ENCODE assay signal across 8 mouse cellular contexts in the genomic region with DNA sequence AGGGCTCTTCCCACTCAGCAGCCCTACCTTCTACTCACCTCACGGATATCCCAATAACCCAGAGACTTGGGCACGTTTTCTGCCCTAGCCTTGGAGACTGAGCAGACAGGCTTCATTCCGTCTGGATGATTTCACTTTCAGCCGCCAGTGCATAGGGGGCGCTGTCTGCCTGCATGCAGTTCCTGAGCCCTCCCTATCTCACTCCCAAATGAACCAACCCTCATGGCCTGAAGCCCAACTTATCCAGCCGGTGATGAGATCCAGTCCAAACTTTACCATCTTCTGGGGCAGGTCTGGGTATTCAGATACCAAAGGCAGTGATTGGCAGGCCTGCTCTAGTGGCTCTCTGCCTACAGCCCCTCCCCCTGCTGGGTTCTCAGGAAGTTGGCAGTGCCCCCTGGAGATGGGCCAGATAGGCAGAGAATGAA. TPM values are rescaled to one million over a fixed set of nuclear protein-coding genes. Genes with fewer than 3 reads are reported as not detected.
DNase-seq lines count a peak whose midpoint lies in the region; ATAC-seq and TF ChIP-seq lines count a peak whose summit lies in the region.

No protein-coding gene starts in this region.

- H3K27me3 ChIP-seq in C2C12 (ENCODE audit: control insufficient read depth, insufficient read depth, insufficient read length), result peaks cover 22% of the 10 kb centered on the region
- no peaks in the 10 kb centered on the region for H3K27me3 ChIP-seq in heart, embryonic 14.5 days (ENCODE audit: control insufficient read depth, insufficient read depth, low read length)

- no peak overlapping the region for H3K27ac ChIP-seq in heart, embryonic 14.5 days (replicated peaks in 1 of 2; ENCODE audit: control insufficient read depth in 1 of 2, insufficient read depth in 1 of 2, low read depth in 2 of 2, low read length in 2 of 2)

- no peaks in the 10 kb centered on the region for H3K79me2 ChIP-seq in C2C12 (ENCODE audit: control insufficient read depth, insufficient read depth)

- no peaks in the 10 kb centered on the region for H3K79me3 ChIP-seq in C2C12 (ENCODE audit: low read depth)

- H3K9me3 ChIP-seq in heart, embryonic 14.5 days (ENCODE audit: control insufficient read depth, low read length), result no peaks in the 10 kb centered on the region

- TF ChIP-seq CTCF in C2C12 (IDR thresholded peaks at IDR 0.05; ENCODE audit: control insufficient read depth, insufficient read depth, insufficient read length), result peak; percentile 36

- peak; percentile 80 to 82 for DNase-seq in adrenal gland, adult 18-20 months (ENCODE audit: low spot score in 2 of 2)
- peak; percentile 47 for DNase-seq in embryo, embryonic 11 days
- peak; percentile 82 for DNase-seq in kidney, postnatal 10 days
- peak; percentile 84 to 89 for DNase-seq in lung, adult 18-20 months
- peak; percentile 61 for DNase-seq in urinary bladder, adult 2 months (ENCODE audit: low spot score)

- ATAC-seq in heart, embryonic 14.5 days (ENCODE audit: insufficient number of reproducible peaks, insufficient read depth, low FRiP score, low read depth), result peak; percentile 44; the same call in 1 of the 2 replicates
- ATAC-seq in neutrophil, adult 5-6 weeks (ENCODE audit: extremely low read depth, insufficient number of reproducible peaks, low FRiP score, poor library complexity, severe bottlenecking), result 0 out of 2 replicates have a peak, but pooled peaks have one; percentile 37

- WGBS in heart, embryonic 14.5 days, result 12% methylated on average over 6 of the region's 6 CpGs

- H3ac ChIP-seq in C2C12 (ENCODE audit: control insufficient read depth, insufficient read length, low read depth), result no peak overlapping the region

- no peaks in the 10 kb centered on the region for H3K36me3 ChIP-seq in C2C12 (ENCODE audit: control insufficient read depth, insufficient read depth)
- no peaks in the 10 kb centered on the region for H3K36me3 ChIP-seq in heart, embryonic 14.5 days (ENCODE audit: control insufficient read depth, insufficient read depth, low read length)

- no peak overlapping the region for H3K9ac ChIP-seq in heart, embryonic 14.5 days (ENCODE audit: low read length)

- H3K4me2 ChIP-seq in heart, embryonic 14.5 days (ENCODE audit: low read length), result no peak overlapping the region

- peaks cover 5 to 6% of the 10 kb centered on the region in 2 experiments; a peak in 2 of 4 replicates for H3K4me1 ChIP-seq in heart, embryonic 14.5 days (ENCODE audit: control insufficient read depth in 2 of 2, insufficient read depth in 2 of 2, low read length in 2 of 2)

- H3K4me3 ChIP-seq in C2C12 (ENCODE audit: insufficient read depth, poor library complexity, severe bottlenecking), result no peak overlapping the region
- H3K4me3 ChIP-seq in heart, embryonic 14.5 days (ENCODE audit: control insufficient read depth in 1 of 2, insufficient read depth in 1 of 2, low read depth in 1 of 2, low read length in 2 of 2), result no peak overlapping the region

TF ChIP-seq in C2C12, 6 proteins besides CTCF, POLR2A, EP300 and RAD21:
- TF ChIP-seq MYOD1 (IDR thresholded peaks at IDR 0.05; ENCODE audit: control insufficient read depth, insufficient read length, low read depth) (no peak), CEBPB (IDR thresholded peaks at IDR 0.05; ENCODE audit: low read depth) (no peak), MAX (IDR thresholded peaks at IDR 0.05) (no peak), MYOG (IDR thresholded peaks at IDR 0.05; ENCODE audit: control insufficient read depth, extremely low read depth, insufficient read length) (no peak), FOSL1 (IDR thresholded peaks at IDR 0.05; ENCODE audit: insufficient read depth, low read length, poor library complexity, severe bottlenecking) (no peak), USF1 (IDR thresholded peaks at IDR 0.05; ENCODE audit: low read depth) (no peak)

RNA-seq across cellular contexts. Expression of a gene that starts 9.8 kb away (rescaled TPM):
- polyA plus RNA-seq in C2C12 (2012; fragmentation: generic; extraction: Trizol), result not detected
- total RNA-seq in adrenal gland, adult 18-20 months (2021), result 1 to 10 TPM; 6.1 to 8.0 TPM
- 11.3 and 11.9 TPM in 2 replicates for polyA plus RNA-seq in heart, embryonic 14.5 days (2014; fragmentation: Nextera tagmentation; extraction: Ambion mirVana)
- total RNA-seq in neutrophil, adult 5-6 weeks (2017), result not detected in 2 replicates
- 2.1 and 2.3 TPM in 2 replicates for polyA plus RNA-seq in urinary bladder, adult 2 months (2012; rRNA removed)

RNA-seq across cellular contexts. Expression of a gene that starts 15.7 kb away (rescaled TPM):
- polyA plus RNA-seq in C2C12 (2012; fragmentation: generic; extraction: Trizol), result not detected
- total RNA-seq in adrenal gland, adult 18-20 months (2021), result under 1 TPM in 1 of 2 experiments, not detected in 1; 0.33 TPM
- polyA plus RNA-seq in heart, embryonic 14.5 days (2014; fragmentation: Nextera tagmentation; extraction: Ambion mirVana), result not detected in 2 replicates
- total RNA-seq in neutrophil, adult 5-6 weeks (2017), result not detected in 2 replicates
- polyA plus RNA-seq in urinary bladder, adult 2 months (2012; rRNA removed), result 0.45 and 0.75 TPM in 2 replicates

RNA-seq across cellular contexts. Expression of a gene that starts 21.7 kb away (rescaled TPM):
- polyA plus RNA-seq in C2C12 (2012; fragmentation: generic; extraction: Trizol), result 0.21 TPM
- total RNA-seq in adrenal gland, adult 18-20 months (2021), result 100 to 1,000 TPM; 143 to 179 TPM
- 20.1 and 22.2 TPM in 2 replicates for polyA plus RNA-seq in heart, embryonic 14.5 days (2014; fragmentation: Nextera tagmentation; extraction: Ambion mirVana)
- total RNA-seq in neutrophil, adult 5-6 weeks (2017), result not detected in 2 replicates
- polyA plus RNA-seq in urinary bladder, adult 2 months (2012; rRNA removed), result 2.7 and 5.1 TPM in 2 replicates

RNA-seq across cellular contexts. Expression of a gene that starts 32.9 kb away (rescaled TPM):
- polyA plus RNA-seq in C2C12 (2012; fragmentation: generic; extraction: Trizol), result 7.7 TPM
- 100 to 1,000 TPM; 211 to 280 TPM for total RNA-seq in adrenal gland, adult 18-20 months (2021)
- 59.8 and 68.2 TPM in 2 replicates for polyA plus RNA-seq in heart, embryonic 14.5 days (2014; fragmentation: Nextera tagmentation; extraction: Ambion mirVana)
- not detected in 2 replicates for total RNA-seq in neutrophil, adult 5-6 weeks (2017)
- 148 and 153 TPM in 2 replicates for polyA plus RNA-seq in urinary bladder, adult 2 months (2012; rRNA removed)

RNA-seq across cellular contexts. Expression of a gene that starts 57.7 kb away (rescaled TPM):
- 20.7 TPM for polyA plus RNA-seq in C2C12 (2012; fragmentation: generic; extraction: Trizol)
- total RNA-seq in adrenal gland, adult 18-20 months (2021), result 10 to 100 TPM; 30.0 to 48.3 TPM
- polyA plus RNA-seq in heart, embryonic 14.5 days (2014; fragmentation: Nextera tagmentation; extraction: Ambion mirVana), result 132 and 150 TPM in 2 replicates
- total RNA-seq in neutrophil, adult 5-6 weeks (2017), result 0.93 and 1.5 TPM in 2 replicates
- 59.8 and 62.7 TPM in 2 replicates for polyA plus RNA-seq in urinary bladder, adult 2 months (2012; rRNA removed)
